ENCODE assay signal across 8 mouse cellular contexts in the genomic region with DNA sequence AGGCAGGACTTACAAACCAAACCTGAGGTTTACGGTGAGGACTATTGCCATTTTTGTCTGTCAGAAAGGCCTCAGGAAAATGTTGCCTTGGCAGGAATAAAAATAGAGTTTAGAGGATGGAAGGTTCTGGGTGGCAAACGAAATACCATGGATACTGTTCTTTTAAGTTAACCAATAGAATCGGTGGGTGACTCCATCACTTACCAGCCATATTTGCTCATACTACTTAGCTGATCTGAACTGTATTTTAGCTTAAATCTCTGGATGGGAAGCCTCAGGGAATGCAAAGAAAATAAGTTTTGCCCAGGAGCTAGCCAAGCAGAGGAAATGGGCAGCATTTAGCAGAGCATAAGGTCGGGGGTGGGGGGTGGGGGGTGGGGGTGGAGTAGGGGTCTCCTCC. TPM values are rescaled to one million over a fixed set of nuclear protein-coding genes. Genes with fewer than 3 reads are reported as not detected.
DNase-seq lines count a peak whose midpoint lies in the region; ATAC-seq and TF ChIP-seq lines count a peak whose summit lies in the region.

No protein-coding gene starts in this region.

- peak overlapping the region; percentile 70 for H3K4me2 ChIP-seq in intestine, embryonic 15.5 days (replicated peaks)
- H3K4me2 ChIP-seq in neural tube, embryonic 13.5 days, result peak overlapping the region; percentile 74

- peak overlapping the region; percentile 91 for H3K4me3 ChIP-seq in layer of hippocampus, adult 2 months
- H3K4me3 ChIP-seq in embryonic facial prominence, embryonic 10.5 days, result peak overlapping the region; percentile 87
- H3K4me3 ChIP-seq in intestine, embryonic 15.5 days (replicated peaks), result peak overlapping the region; percentile 75
- peak overlapping the region; percentile 77 for H3K4me3 ChIP-seq in neural tube, embryonic 13.5 days

- peak overlapping the region; percentile 49 for H3K9ac ChIP-seq in intestine, embryonic 15.5 days
- peak overlapping the region; percentile 80 for H3K9ac ChIP-seq in neural tube, embryonic 13.5 days

- peak overlapping the region; percentile 81; the same call in 1 of the 2 replicates for H3K27ac ChIP-seq in layer of hippocampus, adult 2 months
- peak overlapping the region; percentile 89 for H3K27ac ChIP-seq in embryonic facial prominence, embryonic 10.5 days (replicated peaks)
- no peak overlapping the region for H3K27ac ChIP-seq in intestine, embryonic 15.5 days
- H3K27ac ChIP-seq in neural tube, embryonic 13.5 days (replicated peaks), result no peak overlapping the region

- no peak for DNase-seq in layer of hippocampus, adult 2 months (ENCODE audit: low spot score in 2 of 2)
- no peak for DNase-seq in layer of hippocampus, adult 8-10 months (ENCODE audit: low spot score in 2 of 2)
- no peak for DNase-seq in embryonic facial prominence, embryonic 10.5 days (ENCODE audit: low spot score)
- DNase-seq in thymus, postnatal 14 days, result no peak
- no peak for DNase-seq in cerebellum, adult 11 months

- 34% methylated on average over 4 of the region's 4 CpGs for WGBS in embryonic facial prominence, embryonic 10.5 days
- 27% methylated on average over 4 of the region's 4 CpGs for WGBS in intestine, embryonic 15.5 days
- 37% methylated on average over 4 of the region's 4 CpGs for WGBS in neural tube, embryonic 13.5 days

- no peak; the same call in 1 of the 2 replicates for ATAC-seq in intestine, embryonic 15.5 days
- ATAC-seq in neural tube, embryonic 13.5 days (ENCODE audit: low read depth), result no peak; the same call in 1 of the 2 replicates
- no peak for ATAC-seq in CD4-positive, CD25-positive, alpha-beta regulatory T cell, adult 4 months

- H3K27me3 ChIP-seq in embryonic facial prominence, embryonic 10.5 days (replicated peaks; ENCODE audit: low read depth, poor library complexity, severe bottlenecking), result no peaks in the 10 kb centered on the region
- no peaks in the 10 kb centered on the region for H3K27me3 ChIP-seq in intestine, embryonic 15.5 days (replicated peaks)
- no peaks in the 10 kb centered on the region for H3K27me3 ChIP-seq in neural tube, embryonic 13.5 days

- H3K9me3 ChIP-seq in embryonic facial prominence, embryonic 10.5 days, result no peaks in the 10 kb centered on the region
- no peaks in the 10 kb centered on the region for H3K9me3 ChIP-seq in intestine, embryonic 15.5 days
- no peaks in the 10 kb centered on the region for H3K9me3 ChIP-seq in neural tube, embryonic 13.5 days

- peaks cover 17% of the 10 kb centered on the region for H3K4me1 ChIP-seq in embryonic facial prominence, embryonic 10.5 days
- H3K4me1 ChIP-seq in intestine, embryonic 15.5 days (replicated peaks), result peaks cover 7% of the 10 kb centered on the region; the same call in 1 of the 2 replicates
- peaks cover 27% of the 10 kb centered on the region for H3K4me1 ChIP-seq in neural tube, embryonic 13.5 days (replicated peaks)

- H3K36me3 ChIP-seq in embryonic facial prominence, embryonic 10.5 days (replicated peaks), result peaks cover 12% of the 10 kb centered on the region
- H3K36me3 ChIP-seq in intestine, embryonic 15.5 days, result 0 out of 2 replicates have a peak, but pooled peaks cover 3% of the 10 kb centered on the region
- 0 out of 2 replicates have a peak, but pooled peaks cover 5% of the 10 kb centered on the region for H3K36me3 ChIP-seq in neural tube, embryonic 13.5 days

- TF ChIP-seq CTCF in layer of hippocampus, adult 2 months (conservative IDR thresholded peaks at IDR 0.05), result no peak

RNA-seq across cellular contexts. Expression of a gene that starts 0.4 kb away (rescaled TPM):
- 1 to 10 TPM; 8.0 to 9.3 TPM for total RNA-seq in layer of hippocampus, adult 2 months (2021)
- total RNA-seq in layer of hippocampus, adult 8-10 months (2022), result 10 to 100 TPM in 2 of 4 experiments, 1 to 10 TPM in 2; 6.5 to 10.3 (median 9.4) TPM
- 3.8 and 6.3 TPM in 2 replicates for polyA plus RNA-seq in embryonic facial prominence, embryonic 10.5 days (2016; fragmentation: Nextera tagmentation; extraction: Ambion mirVana)
- 3.2 and 3.9 TPM in 2 replicates for polyA plus RNA-seq in intestine, embryonic 15.5 days (2015; fragmentation: Nextera tagmentation; extraction: Ambion mirVana)
- 19.7 and 20.1 TPM in 2 replicates for polyA plus RNA-seq in neural tube, embryonic 13.5 days (2015; fragmentation: Nextera tagmentation; extraction: Ambion mirVana)
- not detected for polyA plus RNA-seq in CD4-positive, CD25-positive, alpha-beta regulatory T cell, adult 4 months (2017; shearing (Covaris generic))

RNA-seq across cellular contexts. Expression of a gene that starts 0.5 kb away (rescaled TPM):
- 10 to 100 TPM; 18.4 to 20.7 TPM for total RNA-seq in layer of hippocampus, adult 2 months (2021)
- 10 to 100 TPM; 18.1 to 25.6 (median 19.1) TPM for total RNA-seq in layer of hippocampus, adult 8-10 months (2022)
- 23.1 and 24.0 TPM in 2 replicates for polyA plus RNA-seq in embryonic facial prominence, embryonic 10.5 days (2016; fragmentation: Nextera tagmentation; extraction: Ambion mirVana)
- 24.7 and 28.1 TPM in 2 replicates for polyA plus RNA-seq in intestine, embryonic 15.5 days (2015; fragmentation: Nextera tagmentation; extraction: Ambion mirVana)
- polyA plus RNA-seq in neural tube, embryonic 13.5 days (2015; fragmentation: Nextera tagmentation; extraction: Ambion mirVana), result 16.7 and 18.2 TPM in 2 replicates
- 10 to 100 TPM; 41.5 to 57.0 TPM for polyA plus RNA-seq in CD4-positive, CD25-positive, alpha-beta regulatory T cell, adult 4 months (2017; shearing (Covaris generic))

Comparison
In these comparisons a context has a peak if more than half of its experiments do, and no peak if none do; other contexts are left out.
1. H3K27ac ChIP-seq: peak in layer of hippocampus, adult 2 months (single experiment) and embryonic facial prominence, embryonic 10.5 days (single experiment); none in intestine, embryonic 15.5 days (single experiment) and neural tube, embryonic 13.5 days (single experiment).
2. Peak in every context shown above with its lines, with median percentiles within 50 percentile points of each other: H3K4me3 ChIP-seq.